Mouse (Mus musculus): ENCODE data around the gene Rbm8a2.
"Not testable (repeated sequence)": the region's sequence is repeated elsewhere in the genome, so short reads cannot be mapped to it uniquely, and the experiment has no call there.

The Rbm8a2 gene

GRCm38 (mm10) chr1:175979014-175979413 is at the start of gene Rbm8a2:
TSS of gene Rbm8a2 (minus strand) at chr1:175979114.
- not testable (repeated sequence) for DNase-seq

DNA sequence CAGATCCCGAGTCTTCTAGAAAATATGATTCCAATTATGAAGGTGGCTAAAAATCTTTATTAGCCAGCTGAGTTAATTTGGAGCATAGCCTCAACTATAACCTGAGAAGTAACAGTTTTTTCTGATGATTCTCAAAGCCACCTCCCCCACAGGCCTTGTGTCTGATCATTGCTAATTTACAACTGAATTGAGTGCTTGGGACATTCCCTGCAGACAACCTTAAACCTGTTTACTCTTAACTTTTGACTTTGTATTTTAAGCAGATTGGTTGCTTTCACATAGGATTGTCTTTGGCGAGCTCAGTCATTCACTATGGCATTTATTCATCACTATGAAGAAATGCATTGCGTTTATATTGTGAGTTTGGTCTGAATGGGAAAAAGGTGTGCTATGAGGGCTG is 49.5 kb upstream of the Rbm8a2 start:
- DNase-seq = no peak

- peak; percentile 48 to 61 for DNase-seq
Observed at GRCm38 (mm10) chr1:176024501-176024900, 45.6 kb upstream of the Rbm8a2 start.

DNA sequence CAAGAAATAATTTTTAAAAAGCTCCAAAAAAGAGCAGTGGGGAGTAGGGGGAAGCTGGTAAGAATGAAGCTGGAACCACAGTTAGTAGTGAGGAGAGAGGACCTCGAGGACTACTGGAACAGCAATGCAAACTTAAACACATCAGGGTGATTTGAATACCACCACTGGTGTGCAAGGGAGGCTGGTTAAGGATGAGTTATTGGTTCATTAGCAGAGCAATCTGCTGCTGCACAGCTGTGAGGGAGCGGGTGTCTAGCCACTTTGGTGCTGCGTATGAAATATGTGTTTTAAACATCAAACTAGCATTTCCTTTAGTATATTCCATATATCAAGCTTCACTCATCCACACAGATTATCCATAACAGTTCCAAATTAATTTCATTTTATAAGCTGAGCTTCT is 39.6 kb upstream of the Rbm8a2 start:
- DNase-seq = no peak

- DNase-seq = peak; percentile 50 to 52
Observed at GRCm38 (mm10) chr1:176016076-176016475, 37.2 kb upstream of the Rbm8a2 start.

DNA sequence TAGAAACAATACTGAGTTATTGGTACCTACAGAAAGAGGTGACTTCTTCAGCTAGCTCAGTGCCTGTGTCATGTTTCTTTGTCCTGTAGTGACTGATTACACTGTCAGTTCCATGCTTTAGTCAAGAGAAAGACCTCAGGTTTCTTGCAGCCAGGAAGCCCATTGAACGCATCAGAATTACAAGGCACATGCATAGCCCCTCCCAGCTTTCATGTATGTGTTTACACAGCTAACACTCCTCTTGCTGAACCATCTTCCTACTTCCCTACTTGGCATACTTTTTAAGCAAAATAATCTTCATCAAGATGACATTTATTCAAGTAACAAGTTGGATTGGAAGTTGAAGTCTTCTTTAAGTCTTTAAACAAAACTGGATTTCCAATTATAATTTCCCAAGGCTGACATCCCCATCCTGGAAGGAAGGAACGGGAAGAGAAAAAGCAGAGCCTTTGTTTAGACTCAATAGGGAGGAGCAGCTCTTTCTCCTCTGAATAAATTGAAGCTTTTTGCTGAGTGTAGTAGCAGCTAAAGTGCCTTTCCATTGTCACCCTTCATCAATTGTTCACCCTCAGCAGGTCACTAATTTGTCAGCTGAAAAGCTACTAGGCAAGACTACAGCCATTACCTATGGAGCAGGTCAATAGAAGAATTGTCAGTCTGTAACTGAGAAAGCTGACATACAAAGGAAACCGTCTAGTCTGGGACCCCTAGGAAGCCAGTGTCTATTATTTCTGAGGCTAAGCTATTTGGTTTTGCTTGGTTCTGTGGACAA is 34.8 kb upstream of the Rbm8a2 start:
- no peak for DNase-seq

GRCm38 (mm10) chr1:176011535-176011934 is 32.6 kb upstream of the Rbm8a2 start:
- no peak for DNase-seq

GRCm38 (mm10) chr1:176011072-176011471 is 32.2 kb upstream of the Rbm8a2 start:
- peak; percentile 53 to 68 for DNase-seq

GRCm38 (mm10) chr1:176008411-176008810 is 29.5 kb upstream of the Rbm8a2 start:
- no peak for DNase-seq

DNA sequence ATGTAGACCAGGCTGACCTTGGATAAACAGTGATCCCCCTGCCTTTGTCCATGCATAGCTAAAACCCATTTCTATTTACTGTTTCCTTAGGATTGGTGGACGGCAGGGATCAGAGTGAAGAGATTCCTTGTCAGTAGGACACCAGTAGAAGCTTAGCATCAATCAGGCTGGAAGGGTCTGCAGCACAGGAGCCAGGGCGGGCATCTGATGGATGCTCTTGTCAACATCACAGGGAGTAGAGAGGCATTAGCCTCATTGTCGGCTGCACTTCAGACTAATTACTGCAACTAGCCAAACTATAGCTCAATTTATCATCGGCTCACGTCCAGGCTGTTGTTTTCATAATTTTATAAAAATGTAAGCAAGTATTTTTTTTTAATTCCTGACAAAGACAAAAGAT is 21.7 kb upstream of the Rbm8a2 start:
- no peak for DNase-seq

- DNase-seq = peak in 1 of 2 experiments; percentile 21
Observed at GRCm38 (mm10) chr1:175997076-175997651, 18.2 kb upstream of the Rbm8a2 start.

- no peak for DNase-seq
Observed at GRCm38 (mm10) chr1:175988912-175989311, 10.0 kb upstream of the Rbm8a2 start.

- DNase-seq = peak in 1 of 2 experiments; percentile 25
Observed at GRCm38 (mm10) chr1:175988448-175988847, 9.5 kb upstream of the Rbm8a2 start.

DNA sequence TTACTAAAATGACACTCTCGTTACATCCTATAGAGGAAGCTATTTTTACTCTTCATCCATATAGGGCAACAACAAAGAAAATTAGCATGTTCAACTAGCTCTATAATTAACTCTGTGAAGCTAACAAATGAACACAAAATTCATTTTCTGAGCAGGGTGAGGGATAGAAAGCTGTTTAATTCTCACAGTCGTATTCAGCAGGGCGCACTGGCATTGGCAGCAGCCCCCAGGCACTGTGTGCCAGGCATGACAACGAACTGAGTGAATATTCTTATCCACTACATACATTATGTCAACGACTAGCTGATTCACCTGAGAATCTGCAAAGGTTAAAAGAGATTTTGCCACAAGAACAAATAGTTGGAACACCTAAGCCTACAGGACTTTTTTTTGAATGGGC is 8.2 kb downstream of the Rbm8a2 start:
- peak in 1 of 2 experiments; percentile 41 for DNase-seq

DNA sequence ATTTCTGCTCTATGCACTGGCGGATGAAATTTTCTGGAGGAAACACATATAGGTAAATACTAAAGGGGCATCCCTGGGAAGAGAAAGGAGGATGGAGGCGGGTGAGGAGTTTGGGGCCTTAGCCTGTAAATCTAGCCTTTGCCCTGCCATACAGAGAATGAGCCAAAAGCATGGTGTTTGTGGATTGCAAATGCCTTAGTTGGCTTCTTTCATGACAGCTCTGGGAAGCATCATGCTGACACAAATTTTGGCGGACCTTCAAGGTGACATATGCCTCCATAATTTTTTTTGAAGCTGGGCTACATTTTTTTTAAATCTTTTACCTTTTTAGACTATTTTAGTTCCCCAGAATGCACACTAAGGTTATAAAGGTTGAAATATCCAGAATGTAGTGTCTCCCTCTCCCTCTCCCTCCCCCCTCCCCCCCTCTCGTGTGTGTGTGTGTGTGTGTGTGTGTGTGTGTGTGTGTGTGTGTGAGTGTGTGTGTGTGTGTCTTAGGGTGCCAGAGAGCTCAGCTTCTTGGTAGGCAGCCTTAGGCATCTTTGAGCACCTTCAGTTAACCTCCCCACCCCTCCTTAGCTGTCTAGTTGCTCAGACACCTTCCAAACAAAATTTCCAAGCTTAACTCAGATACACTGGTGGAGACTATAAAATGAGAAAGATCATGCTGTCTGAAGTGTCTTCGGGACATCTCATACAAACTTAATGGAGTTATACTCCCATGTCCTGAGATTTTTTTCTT is 11.7 kb downstream of the Rbm8a2 start:
- DNase-seq = peak; percentile 82 to 83

- DNase-seq = no peak
Observed at GRCm38 (mm10) chr1:175961786-175962185, 17.1 kb downstream of the Rbm8a2 start.

GRCm38 (mm10) chr1:175950851-175951250 is 28.1 kb downstream of the Rbm8a2 start:
- no peak for DNase-seq

- no peak for DNase-seq
Observed at GRCm38 (mm10) chr1:175950421-175950820, 28.5 kb downstream of the Rbm8a2 start.

DNA sequence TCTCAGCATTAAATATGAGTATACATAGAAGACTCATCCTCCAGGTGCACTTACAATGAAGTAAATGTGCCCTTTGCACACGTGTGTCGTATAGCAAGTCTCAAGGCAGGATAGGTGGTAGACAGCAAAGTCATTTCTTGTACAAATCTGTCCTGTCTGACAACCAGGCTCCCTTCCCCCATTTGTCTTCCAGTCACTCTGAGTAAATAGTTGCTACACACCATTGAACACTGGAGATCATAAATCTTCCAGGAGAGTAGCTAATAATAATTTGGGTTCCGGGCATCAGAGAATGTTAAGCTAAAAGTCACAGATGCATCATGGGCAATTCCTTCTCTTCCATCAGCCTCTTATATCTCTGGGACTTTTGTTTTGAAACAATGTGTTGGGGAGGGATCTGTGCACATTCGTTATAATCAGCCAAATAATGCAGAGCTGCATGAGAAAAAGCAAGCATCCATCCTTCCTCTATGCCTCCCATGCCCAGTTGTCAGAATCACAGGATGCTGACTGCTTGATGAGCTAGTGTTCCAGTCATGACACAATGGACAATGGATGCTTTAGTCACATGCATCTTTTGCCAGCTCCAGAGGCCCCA is 32.1 kb downstream of the Rbm8a2 start:
- DNase-seq = no peak

DNA sequence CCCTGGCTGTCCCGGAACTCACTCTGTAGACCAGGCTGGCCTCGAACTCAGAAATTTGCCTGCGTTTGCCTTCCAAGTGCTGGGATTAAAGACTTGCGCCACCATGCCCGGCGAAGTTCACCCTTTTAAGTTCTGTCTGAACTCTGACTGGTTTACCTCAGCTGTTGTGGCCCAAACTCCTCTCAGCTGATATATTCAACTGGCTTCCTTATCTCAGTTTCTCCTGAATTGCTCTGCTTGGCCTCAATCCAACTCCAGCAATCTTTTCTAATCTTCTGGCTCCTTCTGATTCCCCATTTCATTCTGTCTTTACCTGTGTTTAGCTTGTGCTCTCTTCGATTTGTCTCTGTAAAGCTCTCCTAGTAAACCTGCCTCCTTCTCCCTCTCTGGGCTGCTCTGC is 35.7 kb downstream of the Rbm8a2 start:
- DNase-seq = no peak

DNA sequence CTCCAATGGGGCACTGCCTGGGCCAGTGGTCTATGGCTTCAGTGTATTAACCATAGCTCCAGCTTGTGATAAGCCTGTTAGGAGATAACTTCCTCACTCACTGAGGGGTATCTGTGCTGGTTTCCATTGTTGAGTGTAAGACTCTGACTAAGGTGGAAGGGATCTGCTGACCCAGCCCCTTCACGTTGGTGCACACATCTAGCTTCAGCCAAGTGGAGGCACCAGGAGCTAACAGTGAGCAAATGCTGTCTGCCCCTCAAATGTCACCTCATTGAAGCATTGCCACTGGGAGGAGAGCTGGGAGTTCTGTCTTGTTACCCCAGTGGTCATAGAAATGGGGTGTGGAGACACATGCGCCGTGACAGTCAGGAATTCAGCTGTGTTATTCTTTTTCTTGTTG is 40.2 kb downstream of the Rbm8a2 start:
- DNase-seq = no peak

DNA sequence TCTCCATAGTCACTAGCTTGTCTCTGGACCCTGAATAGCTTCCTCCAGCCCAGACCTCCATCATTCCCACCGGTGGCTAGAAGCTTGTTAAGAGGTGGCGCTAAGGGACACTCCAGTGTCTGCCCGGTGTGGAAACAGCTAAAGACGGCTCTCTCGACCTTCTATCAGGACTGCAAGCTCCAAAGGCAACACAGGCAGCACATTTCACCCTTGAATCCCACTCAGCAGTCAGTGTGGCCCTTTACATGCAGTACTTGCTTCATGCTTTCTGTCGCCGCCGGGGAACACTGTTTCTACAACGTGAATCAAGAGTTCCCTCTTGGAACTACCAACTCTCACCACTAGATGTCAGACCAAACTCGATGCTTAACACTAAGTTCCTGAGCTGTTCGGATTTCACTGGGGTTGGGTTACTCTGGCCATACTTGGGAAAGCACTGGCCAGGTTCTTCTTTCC is 42.6 kb downstream of the Rbm8a2 start:
- DNase-seq = peak; percentile 86 to 87

DNA sequence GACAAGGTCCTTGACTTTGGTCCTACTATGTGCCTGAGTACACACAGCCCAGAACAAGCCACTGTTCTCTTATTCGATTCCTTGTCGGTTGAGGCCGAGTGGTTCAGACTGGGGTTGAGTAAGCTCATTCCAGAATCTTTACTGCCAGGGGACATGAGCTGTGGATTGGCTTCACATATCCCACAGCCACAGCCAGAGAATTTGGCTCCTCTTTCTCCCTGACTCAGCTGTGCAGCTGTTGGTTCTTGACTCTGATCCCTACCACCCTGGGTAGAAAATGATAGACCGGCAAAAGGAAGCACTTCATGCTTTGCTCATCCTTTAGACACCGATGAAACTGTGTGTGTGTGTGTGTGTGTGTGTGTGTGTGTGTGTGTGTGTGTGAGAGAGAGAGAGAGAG is 47.5 kb downstream of the Rbm8a2 start:
- DNase-seq = no peak
